Mouse (Mus musculus) lung, embryonic 16.5 days (tissue): ENCODE data around the gene Sptbn1. TPM values are rescaled to one million over a fixed set of nuclear protein-coding genes. Genes with fewer than 3 reads are reported as not detected.
A peak's percentile ranks its signal among the peaks of the same experiment; 100 is the strongest.

Source experiments
- ATAC-seq: fragments of 200-750 bp; cut with Nextera tagmentation; 2 replicates; pipeline ENCODE4 v1.8.0; 2017; ENCODE audit warnings: low read depth, mild to moderate bottlenecking, moderate library complexity
- H3K27ac ChIP-seq: fragments of 300-500 bp; sonication (generic); 2 replicates; pipeline ENCODE4 v1.5.1; 2014; ENCODE audit warnings: mild to moderate bottlenecking, control low read depth, low read length
- H3K27me3 ChIP-seq: fragments of 300-500 bp; sonication (generic); 2 replicates; pipeline ENCODE4 v1.6.1; 2014; ENCODE audit warnings: low read depth, low read length, mixed read lengths; ENCODE audit not compliant: control insufficient read depth, insufficient read depth
- H3K36me3 ChIP-seq: fragments of 300-500 bp; sonication (generic); 2 replicates; pipeline ENCODE4 v1.6.1; 2014; ENCODE audit warnings: low read length; ENCODE audit not compliant: control insufficient read depth, insufficient read depth
- H3K4me1 ChIP-seq: fragments of 300-500 bp; sonication (generic); replicated peaks from 2 replicates; pipeline ENCODE4 v1.6.1; 2014; ENCODE audit warnings: low read length, mixed read lengths; ENCODE audit not compliant: control insufficient read depth, insufficient read depth
- H3K4me2 ChIP-seq: fragments of 300-500 bp; sonication (generic); 2 replicates; pipeline ENCODE4 v1.6.1; 2014; ENCODE audit warnings: low read depth, low read length, control low read depth
- H3K4me3 ChIP-seq: fragments of 300-500 bp; sonication (generic); 2 replicates; pipeline ENCODE4 v1.5.1; 2014; ENCODE audit warnings: mild to moderate bottlenecking, low read length, control low read depth
- H3K9ac ChIP-seq: fragments of 300-500 bp; sonication (generic); 2 replicates; pipeline ENCODE4 v1.6.1; 2014; ENCODE audit warnings: low read length, control low read depth
- H3K9me3 ChIP-seq: fragments of 300-500 bp; sonication (generic); 2 replicates; pipeline ENCODE4 v1.6.1; 2016; ENCODE audit warnings: low read length; ENCODE audit not compliant: control insufficient read depth
- WGBS: fragments of 180-500 bp; shearing (Covaris S2); extraction: QIAGEN DNeasy Blood & Tissue Kit; methylation state at CpG from one replicate; pipeline ENCODE4 v1.1.7; 2014; 5-methylcytosine and 5-hydroxymethylcytosine counted together
- polyA plus RNA-seq: library from polyadenylated mRNA; unstranded; fragments of >200 nt; fragmentation: Nextera tagmentation; extraction: Ambion mirVana; gene quantifications from 2 replicates; pipeline ENCODE4 v1.2.1, GENCODE M21; 2015

The Sptbn1 gene
- polyA plus RNA-seq, 1 experiment from 2014 or later: 169 TPM

DNA sequence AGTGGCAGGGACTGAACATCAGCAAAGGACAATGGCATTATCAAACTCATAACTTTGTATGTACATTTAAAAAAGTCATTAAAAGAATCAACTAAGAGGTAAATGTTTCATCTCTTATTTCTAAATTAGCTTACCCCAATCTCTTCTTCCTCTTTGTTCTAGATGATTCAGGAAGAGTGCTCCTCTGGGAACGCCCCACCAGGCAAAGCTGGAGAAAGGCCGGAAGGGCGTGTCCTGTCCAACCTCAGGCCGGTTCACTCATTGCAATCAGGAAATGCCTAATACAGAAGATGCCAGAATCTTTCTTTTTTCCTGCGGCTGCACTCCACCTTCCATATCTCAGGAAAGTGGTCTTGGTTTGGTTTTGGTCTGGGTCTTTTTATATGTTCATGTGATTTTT lies 11.3 kb upstream of the Sptbn1 start:
- H3K9ac ChIP-seq: no peak overlapping the region
- no peak overlapping the region for H3K4me2 ChIP-seq
- peaks cover 9% of the 10 kb centered on the region for H3K4me1 ChIP-seq
- no peaks in the 10 kb centered on the region for H3K9me3 ChIP-seq
- no peak overlapping the region for H3K4me3 ChIP-seq
- WGBS: 67% methylated on average over 5 of the region's 5 CpGs
- no peak for ATAC-seq
- H3K36me3 ChIP-seq: no peaks in the 10 kb centered on the region
- no peak overlapping the region for H3K27ac ChIP-seq
- no peaks in the 10 kb centered on the region for H3K27me3 ChIP-seq

DNA sequence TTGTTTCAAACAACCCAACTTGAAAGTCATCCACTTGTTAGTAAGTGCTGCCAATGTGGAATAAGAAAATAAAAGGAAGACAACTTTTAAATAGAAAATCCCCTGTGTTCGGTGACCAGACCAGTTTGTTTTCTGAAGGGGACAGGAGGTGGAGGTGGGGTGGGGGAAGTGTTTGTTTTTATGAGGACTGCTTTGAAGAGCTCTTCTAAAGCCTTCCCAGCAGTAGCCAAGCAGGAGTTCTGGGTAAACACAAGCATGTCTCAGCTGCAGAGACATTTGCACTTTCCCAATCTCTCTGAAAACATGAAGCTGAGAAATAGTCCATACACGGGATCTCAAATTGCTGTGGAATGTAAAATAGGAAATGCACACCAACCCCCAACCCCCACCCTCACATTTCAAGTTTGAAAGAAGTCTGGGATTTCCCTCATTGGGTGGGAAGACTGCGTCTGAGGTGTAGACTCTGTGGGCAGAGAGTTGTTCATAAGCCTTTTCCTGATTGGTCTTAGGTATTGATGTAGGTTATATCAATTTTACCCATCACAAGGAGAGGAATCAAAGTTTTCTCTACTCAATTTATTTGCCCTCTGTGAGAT lies 7.6 kb upstream of the Sptbn1 start:
- no peaks in the 10 kb centered on the region for H3K9me3 ChIP-seq
- no peaks in the 10 kb centered on the region for H3K27me3 ChIP-seq
- H3K4me3 ChIP-seq: no peak overlapping the region
- peak; percentile 79 for ATAC-seq
- WGBS: 22% methylated on average over 3 of the region's 3 CpGs
- H3K9ac ChIP-seq: no peak overlapping the region
- no peaks in the 10 kb centered on the region for H3K36me3 ChIP-seq
- no peak overlapping the region for H3K4me2 ChIP-seq
- peaks cover 9% of the 10 kb centered on the region for H3K4me1 ChIP-seq
- H3K27ac ChIP-seq: peak overlapping the region; percentile 59

DNA sequence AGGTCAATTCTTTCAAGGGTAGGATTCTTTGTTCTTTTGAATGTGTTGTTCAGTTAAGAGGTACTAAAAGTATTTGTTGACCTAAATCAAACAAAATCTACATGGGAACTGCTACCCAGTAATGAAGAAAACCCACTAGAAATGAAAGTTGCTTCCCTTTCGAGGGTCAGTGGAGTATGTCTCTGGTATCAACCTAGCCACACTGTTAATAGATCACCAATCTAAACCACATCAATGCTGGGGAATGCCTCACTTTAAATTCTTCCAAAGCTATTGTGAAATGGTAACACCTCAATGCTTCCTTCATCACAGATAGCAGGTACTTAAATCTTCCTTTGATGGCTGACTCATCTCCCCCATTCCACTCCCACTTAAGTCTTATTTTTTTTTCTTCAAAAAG lies 1.5 kb upstream of the Sptbn1 start:
- Histone ChIP-seq H3K4me3 (no peak overlapping the region), H3K9me3 (no peaks in the 10 kb centered on the region), H3K27ac (peak overlapping the region; percentile 27; the same call in 1 of the 2 replicates), H3K4me2 (peak overlapping the region; percentile 25; the same call in 1 of the 2 replicates), H3K9ac (no peak overlapping the region), H3K4me1 (peaks cover 18% of the 10 kb centered on the region), H3K36me3 (no peaks in the 10 kb centered on the region), H3K27me3 (no peaks in the 10 kb centered on the region)
- no peak for ATAC-seq
- 43% methylated on average over 1 of the region's 1 CpGs for WGBS

DNA sequence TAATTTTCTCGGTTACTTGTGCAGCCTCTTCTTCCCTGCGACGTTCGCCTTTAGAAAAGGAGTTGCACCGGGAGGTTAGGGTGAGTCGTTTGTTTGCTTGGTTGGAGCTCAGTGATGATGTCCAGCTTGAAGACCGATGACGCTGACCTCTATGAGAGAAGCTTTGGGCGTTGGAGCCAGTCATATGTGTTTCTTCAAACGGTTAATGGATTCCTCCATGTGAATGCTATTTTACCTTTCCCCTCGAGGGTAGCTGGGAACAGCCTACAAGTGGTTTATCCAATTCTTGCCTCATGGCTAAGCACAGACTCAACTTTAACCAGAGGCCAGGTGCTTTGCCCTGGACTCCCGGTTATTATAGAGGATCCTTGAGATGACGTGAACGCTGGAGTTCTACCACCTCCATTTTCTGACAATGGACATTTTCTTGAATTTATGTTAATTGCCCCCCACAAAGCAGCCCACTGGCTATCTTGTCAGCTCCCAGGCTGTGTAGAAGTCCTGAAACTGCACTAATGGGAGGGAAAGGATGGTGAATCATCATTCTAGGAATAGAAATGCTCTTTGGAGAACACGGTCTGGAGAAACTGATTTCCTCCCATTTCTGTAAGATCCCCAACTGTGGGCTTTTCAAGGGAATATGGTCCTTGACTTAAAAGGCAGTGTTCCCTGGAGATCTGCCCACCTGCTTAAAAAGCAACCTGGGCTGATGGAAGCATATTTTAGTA lies 837 bp upstream of the Sptbn1 start:
- H3K4me2 ChIP-seq: peak overlapping the region; percentile 85
- peaks cover 18% of the 10 kb centered on the region for H3K4me1 ChIP-seq
- no peaks in the 10 kb centered on the region for H3K36me3 ChIP-seq
- peak overlapping the region; percentile 75 for H3K4me3 ChIP-seq
- no peaks in the 10 kb centered on the region for H3K27me3 ChIP-seq
- H3K27ac ChIP-seq: peak overlapping the region; percentile 91
- peak overlapping the region; percentile 87 for H3K9ac ChIP-seq
- WGBS: 1% methylated on average over 15 of the region's 15 CpGs
- ATAC-seq: no peak
- H3K9me3 ChIP-seq: no peaks in the 10 kb centered on the region

DNA sequence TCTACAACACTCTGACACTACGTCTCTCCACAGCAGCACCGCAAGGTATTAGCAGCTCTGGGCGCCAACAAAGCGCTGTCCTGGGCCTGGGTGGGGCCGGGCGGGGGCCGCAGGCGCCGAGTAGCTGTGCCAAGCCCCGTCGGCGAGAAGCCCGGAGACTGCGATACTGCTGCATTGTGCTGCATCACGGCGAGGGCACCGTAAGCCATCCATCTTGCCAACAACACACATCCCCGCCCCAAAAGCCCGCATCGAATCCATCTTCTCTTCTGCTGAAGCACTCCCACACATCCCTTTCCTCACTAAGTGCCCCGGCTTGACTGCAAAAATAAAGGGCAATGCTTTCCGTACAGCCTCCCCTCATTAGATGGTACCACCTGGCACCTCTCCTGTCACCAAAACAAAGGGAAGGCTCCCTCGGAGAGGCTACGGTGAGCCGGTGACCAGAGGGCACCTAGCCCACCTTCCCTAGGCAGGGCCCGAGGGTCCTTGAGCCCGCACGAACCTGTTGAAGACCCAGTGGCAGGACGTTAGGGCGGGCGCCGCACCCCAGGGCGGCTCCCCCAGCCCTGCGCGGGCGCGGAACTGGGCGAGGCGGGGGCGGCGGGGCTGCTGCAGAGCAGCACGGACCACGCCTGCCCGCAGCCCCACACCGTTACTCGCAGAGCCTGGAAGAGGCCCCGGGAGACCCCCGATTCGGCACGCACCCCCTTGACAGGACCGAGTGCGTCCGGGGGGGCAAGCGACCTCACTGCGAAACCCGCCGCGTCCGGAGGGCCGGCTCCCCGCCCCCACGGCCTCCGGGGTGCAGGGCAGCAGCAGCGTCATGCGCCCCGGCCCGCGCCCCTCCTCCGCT lies 711 bp downstream of the Sptbn1 start:
- ATAC-seq: peak; percentile 75

DNA sequence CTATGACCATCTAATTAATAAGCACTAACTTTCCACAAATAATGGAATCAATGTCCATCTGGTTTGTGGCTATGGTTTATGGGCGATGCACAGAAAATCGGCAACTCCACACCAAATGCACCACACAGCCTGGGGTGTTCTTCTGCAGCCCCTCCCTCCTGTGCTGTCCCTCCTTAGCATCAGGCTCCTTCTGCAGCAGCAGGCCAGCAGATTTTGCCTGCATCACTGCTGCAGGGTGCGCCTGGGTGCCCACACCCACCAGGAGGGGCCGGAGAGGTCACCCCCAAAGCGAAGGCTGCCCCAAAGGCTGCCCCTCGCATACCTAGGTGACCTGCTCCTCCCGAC lies 1.3 kb downstream of the Sptbn1 start:
- Histone ChIP-seq H3K4me1 (peaks cover 25% of the 10 kb centered on the region), H3K4me2 (peak overlapping the region; percentile 85), H3K27me3 (no peaks in the 10 kb centered on the region), H3K9ac (peak overlapping the region; percentile 99), H3K36me3 (no peaks in the 10 kb centered on the region), H3K4me3 (peak overlapping the region; percentile 75), H3K9me3 (no peaks in the 10 kb centered on the region), H3K27ac (peak overlapping the region; percentile 98)
- no peak for ATAC-seq
- WGBS: 1% methylated on average over 7 of the region's 7 CpGs

More for the DNA sequence above, 711 bp downstream of the Sptbn1 start:
- Histone ChIP-seq H3K4me3 (peak overlapping the region; percentile 75), H3K4me1 (peaks cover 25% of the 10 kb centered on the region), H3K4me2 (peak overlapping the region; percentile 85), H3K9ac (peak overlapping the region; percentile 99), H3K27ac (peak overlapping the region; percentile 98), H3K27me3 (no peaks in the 10 kb centered on the region), H3K36me3 (no peaks in the 10 kb centered on the region), H3K9me3 (no peaks in the 10 kb centered on the region)
- WGBS: under 1% methylated on average over 60 of the region's 69 CpGs

DNA sequence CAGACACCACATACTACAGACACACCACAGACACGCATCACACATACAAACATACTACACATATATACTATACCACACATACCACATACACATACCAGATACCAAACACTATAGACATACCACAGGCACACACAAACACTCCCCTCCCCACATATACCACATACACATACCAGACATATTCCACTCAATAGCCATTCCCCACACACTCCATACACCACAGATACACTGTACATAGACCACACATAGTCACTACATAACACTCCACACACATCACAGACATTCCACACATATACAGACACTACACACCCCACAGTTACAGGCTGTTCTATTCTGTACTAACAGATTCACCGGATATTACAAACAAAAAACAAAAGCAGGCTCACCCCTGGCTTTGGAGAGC lies 2.3 kb downstream of the Sptbn1 start:
- no peak for ATAC-seq
- Histone ChIP-seq H3K4me2 (peak overlapping the region; percentile 77), H3K27me3 (no peaks in the 10 kb centered on the region), H3K4me1 (peaks cover 25% of the 10 kb centered on the region), H3K36me3 (no peaks in the 10 kb centered on the region), H3K27ac (no peak overlapping the region), H3K9me3 (no peaks in the 10 kb centered on the region), H3K4me3 (peak overlapping the region; percentile 54), H3K9ac (peak overlapping the region; percentile 59)
- WGBS: 52% methylated on average over 2 of the region's 2 CpGs

DNA sequence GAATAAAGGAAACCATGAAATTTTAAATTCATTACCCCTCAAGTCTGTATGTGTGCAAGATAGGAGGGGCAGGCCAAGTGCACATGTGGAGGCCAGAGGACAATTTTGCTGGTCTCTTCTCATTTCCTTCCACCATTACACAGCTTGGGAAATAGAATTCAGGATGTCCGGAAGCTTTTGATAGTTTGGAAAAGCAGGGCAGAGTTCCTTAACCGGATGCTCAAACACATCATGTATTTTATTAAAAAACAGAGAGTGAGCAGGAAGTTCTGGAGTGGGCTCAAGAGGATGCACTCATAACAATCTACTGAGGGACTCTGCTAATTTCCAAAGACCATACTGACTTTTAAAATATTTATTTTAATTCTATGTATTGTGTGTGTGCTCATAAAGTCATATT lies 4.3 kb downstream of the Sptbn1 start:
- peak overlapping the region; percentile 61; the same call in 1 of the 2 replicates for H3K27ac ChIP-seq
- WGBS: 16% methylated on average over 2 of the region's 2 CpGs
- H3K4me3 ChIP-seq: no peak overlapping the region

More for the DNA sequence above, 4.3 kb downstream of the Sptbn1 start:
- Histone ChIP-seq H3K9me3 (peaks cover 3% of the 10 kb centered on the region; the same call in 1 of the 2 replicates), H3K4me1 (peaks cover 25% of the 10 kb centered on the region), H3K9ac (no peak overlapping the region), H3K36me3 (peaks cover 3% of the 10 kb centered on the region), H3K27me3 (no peaks in the 10 kb centered on the region), H3K4me2 (peak overlapping the region; percentile 7; the same call in 1 of the 2 replicates)
- no peak for ATAC-seq
